Mouse (Mus musculus): ENCODE measurements around the gene Rtkn.

Gene Rtkn

DNA sequence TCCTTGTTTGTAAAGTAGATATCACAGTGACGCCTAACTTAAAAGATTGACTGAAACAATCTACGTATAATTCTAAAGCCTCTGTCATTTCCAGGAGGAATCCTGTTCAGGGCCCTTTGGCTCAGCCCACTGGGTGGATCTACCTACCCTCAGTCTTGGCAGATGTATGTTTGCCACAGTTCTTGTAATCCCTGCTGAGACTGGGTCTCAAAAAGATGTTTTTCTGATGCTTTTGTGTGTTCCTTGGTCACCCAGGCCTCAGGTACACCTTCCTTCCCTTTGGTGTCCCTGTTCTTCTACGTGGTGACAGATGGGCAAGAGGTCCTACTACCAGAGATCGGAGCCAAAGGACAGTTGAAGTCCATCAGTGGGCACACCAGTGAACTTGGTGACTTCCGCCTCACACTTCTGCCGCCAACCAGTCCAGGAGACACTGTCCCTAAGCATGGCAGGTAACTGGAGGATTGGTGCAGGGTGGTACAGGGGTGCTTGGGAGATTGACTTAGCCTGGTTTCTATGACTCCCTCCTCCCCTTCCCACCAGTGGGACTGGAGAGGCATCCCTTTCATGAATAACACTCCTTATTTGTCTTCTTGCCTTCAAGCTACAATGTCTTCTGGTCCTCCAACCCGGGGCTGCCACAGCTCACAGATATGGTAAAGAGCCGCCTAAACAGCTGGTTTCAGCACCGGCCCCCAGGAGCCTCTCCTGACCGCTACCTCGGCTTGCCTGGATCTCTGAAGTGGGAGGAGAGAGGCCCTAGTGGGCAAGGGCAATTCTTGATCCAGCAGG lies 18.7 kb upstream of the Rtkn start:
- CTCF ChIA-PET, result no interaction called here

DNA sequence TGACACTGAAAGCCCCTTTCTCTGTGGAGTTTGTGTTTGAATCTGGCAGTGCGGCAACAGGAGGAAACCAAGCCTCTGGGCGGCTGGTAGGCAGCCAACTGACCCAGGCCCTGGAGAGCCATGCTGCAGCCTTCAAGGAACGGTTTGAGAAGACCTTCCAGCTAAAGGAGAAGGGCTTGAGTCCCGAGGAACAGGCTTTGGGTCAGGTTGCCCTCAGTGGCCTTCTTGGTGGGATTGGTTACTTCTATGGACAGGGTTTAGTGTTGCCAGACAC lies 18.2 kb upstream of the Rtkn start:
- CTCF ChIA-PET, result no interaction called here

GRCm38 (mm10) chr6:83117616-83118015 lies 17.6 kb upstream of the Rtkn start:
- CTCF ChIA-PET, result no interaction called here

GRCm38 (mm10) chr6:83118369-83118768 lies 16.9 kb upstream of the Rtkn start:
- CTCF ChIA-PET, result interaction anchor here (0.9 kb wide), 1 partner anchor 10 kb away, joined by 3 read pairs; the partner anchor contains the start of gene Mrpl53

- CTCF ChIA-PET, result interaction anchor here (0.9 kb wide), 1 partner anchor 11 kb away, joined by 3 read pairs; the partner anchor contains the start of gene Mrpl53
These were observed 16.2 kb upstream of the Rtkn start for GRCm38 (mm10) chr6:83118825-83119733.

DNA sequence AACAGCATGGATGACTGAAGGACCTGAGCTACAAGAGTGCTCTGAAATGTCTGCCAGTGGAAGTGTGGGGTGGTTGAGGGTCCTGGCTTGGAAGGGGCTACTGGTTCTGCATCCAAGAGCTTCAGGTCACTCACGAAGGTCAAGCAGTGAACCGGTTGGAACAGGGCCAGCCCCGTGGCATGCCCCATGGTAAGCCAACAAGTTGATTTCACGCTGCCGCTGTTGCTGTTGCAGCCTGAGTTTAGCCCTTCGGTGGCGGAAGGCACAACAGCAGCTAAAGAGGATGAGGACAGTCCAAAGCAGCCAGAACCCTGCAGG lies 15.6 kb upstream of the Rtkn start:
- CTCF ChIA-PET, result interaction anchor here (1.0 kb wide), 1 partner anchor 17 kb away, joined by 3 read pairs; no protein-coding TSS in a partner anchor

- CTCF ChIA-PET, result interaction anchor here (0.5 to 1.1 kb wide), 4 partner anchors 71 to 712 kb away, joined by 3 read pairs; no protein-coding TSS in a partner anchor
These were observed 14.1 kb upstream of the Rtkn start, which contains the start of gene Wbp1 for GRCm38 (mm10) chr6:83120930-83121862. TSS of gene Wbp1 (minus strand) at chr6:83121559.

DNA sequence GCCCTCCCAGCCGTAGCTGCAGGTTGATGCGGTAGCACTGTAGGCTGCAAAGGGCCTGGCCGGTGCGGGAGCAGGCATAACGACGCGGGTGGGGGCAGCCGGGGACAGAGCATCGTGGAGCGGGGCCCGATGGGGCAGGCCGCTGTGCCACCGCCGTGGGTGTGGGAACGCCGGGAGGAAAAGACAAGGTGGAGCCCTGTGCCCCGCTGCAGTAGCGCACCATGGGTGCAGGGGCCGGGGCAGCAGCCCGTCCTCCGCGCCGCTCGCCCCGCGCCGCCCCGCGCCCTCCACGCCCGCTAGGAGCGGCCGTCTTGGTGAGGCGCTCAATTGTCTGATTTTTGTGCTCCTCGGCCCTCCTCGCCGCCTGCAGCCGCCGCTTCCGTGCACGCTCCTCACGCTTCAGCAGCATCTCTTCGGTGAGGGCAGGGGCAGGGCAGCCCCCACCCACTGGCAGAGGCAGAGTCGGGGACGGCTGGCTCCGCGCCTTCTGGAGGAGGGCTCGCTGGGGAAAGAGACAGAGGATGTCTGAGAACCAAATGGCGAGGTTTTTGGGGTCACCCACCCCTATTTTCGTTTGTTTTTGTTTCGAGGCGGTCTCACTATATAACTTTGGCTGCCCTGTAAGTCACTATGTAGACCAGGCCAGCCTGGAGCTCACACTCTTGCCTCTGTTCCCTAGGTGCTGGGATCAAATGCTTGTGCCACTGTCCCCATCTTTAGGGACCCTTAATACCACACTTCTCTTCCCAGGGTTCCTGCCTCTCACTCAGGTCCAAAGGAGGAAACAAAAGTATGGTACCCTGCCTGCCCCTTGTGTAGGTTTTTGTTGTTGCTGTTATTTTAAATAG lies 13.2 kb upstream of the Rtkn start:
- CTCF ChIA-PET, result no interaction called here

DNA sequence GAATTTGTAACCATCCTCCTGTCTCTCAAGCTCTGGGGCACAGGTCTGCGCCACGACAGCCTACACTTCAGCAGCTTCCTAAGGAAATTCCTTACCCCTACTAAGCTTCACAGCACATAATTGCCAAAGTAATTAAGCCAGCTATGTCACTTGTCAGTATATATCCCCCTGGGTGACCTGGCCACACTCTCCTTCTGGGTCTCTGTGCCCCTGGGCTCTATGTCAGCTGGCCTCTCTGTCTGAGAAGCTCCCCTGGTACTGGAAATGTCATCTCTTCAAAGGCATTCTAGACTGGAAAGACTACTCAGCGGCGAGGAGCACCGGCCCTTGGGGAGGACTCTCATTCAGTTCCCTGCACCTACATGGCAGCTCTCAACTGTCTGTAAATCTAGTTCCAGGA lies 12.3 kb upstream of the Rtkn start:
- CTCF ChIA-PET, result interaction anchor here (0.5 to 0.7 kb wide), 3 partner anchors 10 to 71 kb away, joined by 3 read pairs; no protein-coding TSS in a partner anchor

GRCm38 (mm10) chr6:83124851-83125312 lies 10.4 kb upstream of the Rtkn start:
- CTCF ChIA-PET, result interaction anchor here (0.7 kb wide), 1 partner anchor 110 kb away, joined by 3 read pairs; no protein-coding TSS in a partner anchor

GRCm38 (mm10) chr6:83125331-83125730 lies 9.9 kb upstream of the Rtkn start, which contains the start of gene Ino80b:
TSS of gene Ino80b (minus strand) at chr6:83125431.
- CTCF ChIA-PET, result interaction anchor here (0.6 kb wide), 3 partner anchors 19 to 93 kb away, joined by 7 to 16 read pairs (median 9); no protein-coding TSS in a partner anchor

DNA sequence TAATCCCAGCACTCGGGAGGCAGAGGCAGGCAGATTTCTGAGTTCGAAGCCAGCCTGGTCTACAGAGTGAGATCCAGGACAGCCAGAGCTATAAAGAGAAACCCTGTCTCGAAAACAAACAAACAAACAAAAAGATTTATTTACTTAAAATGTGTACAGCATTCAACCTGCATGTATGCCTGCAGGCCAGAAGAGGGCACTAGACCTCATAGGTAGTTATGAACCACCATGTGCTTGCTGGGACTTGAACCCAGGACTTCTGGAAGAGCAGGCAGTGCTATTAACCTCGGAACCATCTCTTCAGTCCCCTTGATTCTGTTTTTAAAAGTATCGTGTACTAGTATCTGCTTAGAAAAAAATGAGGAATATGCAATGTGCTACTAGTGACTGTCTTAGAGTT lies 7.8 kb upstream of the Rtkn start:
- CTCF ChIA-PET, result no interaction called here

DNA sequence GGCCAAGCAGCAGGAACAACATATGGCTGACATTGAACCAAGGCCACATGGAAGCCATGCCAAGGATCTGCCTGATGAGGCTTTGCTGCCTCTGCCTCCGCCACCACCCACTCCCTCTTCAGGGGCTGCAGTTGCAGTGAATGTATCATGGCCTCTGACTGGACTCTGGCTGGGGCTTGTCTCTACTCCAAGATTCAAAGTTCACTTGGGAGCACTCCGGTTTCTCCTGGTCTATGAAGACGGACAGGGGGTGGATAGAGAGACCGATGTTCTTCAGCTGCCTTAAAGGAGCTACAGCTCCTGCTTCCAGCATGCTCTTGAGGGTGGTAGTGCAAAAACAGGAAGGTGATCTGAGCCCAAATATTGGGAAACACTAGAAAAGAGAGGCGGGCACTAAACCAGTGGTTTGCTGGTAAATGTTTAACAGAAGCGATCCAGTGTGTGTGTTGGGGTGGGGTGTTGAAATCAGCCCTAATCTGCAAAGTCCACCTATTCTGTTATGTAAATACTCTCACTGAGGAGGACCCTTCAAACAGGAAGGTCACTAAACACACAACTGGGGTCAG lies 3.7 kb upstream of the Rtkn start:
- CTCF ChIA-PET, result no interaction called here

DNA sequence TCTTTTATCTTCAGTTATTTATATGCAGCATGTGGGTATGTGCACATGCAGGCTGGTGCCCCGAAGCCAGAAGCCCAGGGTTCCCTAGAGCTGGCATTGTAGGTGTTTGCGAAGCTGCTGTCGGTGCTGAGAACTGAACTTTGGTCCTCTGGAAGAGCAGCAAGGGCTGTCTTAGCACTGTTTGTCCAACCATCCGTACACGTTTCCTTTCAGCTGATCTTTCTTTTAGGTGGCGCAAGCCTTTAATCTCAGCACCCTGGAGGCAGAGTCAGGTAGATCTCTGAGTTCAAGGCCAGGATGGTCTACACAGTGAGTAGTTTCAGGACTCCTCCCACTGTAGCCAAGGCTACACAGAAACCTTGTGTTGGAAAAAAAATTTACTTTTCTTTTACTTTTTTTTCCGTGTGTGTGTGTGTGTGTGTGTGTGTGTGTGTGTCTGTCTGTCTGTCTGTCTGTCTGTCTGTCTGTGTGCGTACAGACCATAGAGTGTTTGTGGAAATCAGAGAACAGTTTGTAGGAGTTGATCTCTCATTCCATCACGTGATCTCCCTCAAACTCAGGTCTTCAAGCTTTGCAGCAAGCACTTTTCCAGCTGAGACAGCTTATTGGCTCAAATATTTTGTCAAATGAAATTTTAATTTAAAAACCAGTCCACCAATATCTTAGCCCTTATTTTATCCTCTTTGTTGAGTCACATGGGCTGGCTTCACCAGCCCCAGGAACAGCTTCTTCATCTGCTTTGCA lies 2.9 kb upstream of the Rtkn start:
- CTCF ChIA-PET, result interaction anchor here (0.7 kb wide), 2 partner anchors 9 to 228 kb away, joined by 3 to 6 read pairs; no protein-coding TSS in a partner anchor

DNA sequence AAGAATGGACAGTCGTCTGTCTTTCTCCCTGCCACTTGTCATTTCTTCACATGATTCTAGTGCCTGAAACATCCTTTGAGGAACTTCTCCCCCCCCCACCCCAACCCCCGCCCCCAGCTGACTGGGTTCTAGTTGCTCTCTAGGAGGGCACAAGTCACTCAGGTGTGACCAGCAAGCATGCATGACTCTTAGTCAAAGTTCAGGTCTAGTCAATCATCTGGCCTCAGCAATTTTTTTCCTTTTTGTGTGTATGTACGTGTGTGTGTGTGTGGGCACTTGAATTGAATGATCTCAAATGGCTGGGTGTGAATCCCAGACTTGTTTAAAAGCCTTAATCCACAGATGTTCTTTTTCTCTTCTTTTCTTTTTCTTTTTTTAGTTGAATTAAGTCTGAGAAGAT lies 1.0 kb upstream of the Rtkn start:
- CTCF ChIA-PET, result interaction anchor here (0.7 kb wide), 1 partner anchor 192 kb away, joined by 4 read pairs; no protein-coding TSS in a partner anchor

- CTCF ChIA-PET, result interaction anchor here (0.5 to 0.8 kb wide), 2 partner anchors 23 to 130 kb away, joined by 3 to 14 read pairs; no protein-coding TSS in a partner anchor
These were observed 403 bp downstream of the Rtkn start for GRCm38 (mm10) chr6:83135571-83136161.

DNA sequence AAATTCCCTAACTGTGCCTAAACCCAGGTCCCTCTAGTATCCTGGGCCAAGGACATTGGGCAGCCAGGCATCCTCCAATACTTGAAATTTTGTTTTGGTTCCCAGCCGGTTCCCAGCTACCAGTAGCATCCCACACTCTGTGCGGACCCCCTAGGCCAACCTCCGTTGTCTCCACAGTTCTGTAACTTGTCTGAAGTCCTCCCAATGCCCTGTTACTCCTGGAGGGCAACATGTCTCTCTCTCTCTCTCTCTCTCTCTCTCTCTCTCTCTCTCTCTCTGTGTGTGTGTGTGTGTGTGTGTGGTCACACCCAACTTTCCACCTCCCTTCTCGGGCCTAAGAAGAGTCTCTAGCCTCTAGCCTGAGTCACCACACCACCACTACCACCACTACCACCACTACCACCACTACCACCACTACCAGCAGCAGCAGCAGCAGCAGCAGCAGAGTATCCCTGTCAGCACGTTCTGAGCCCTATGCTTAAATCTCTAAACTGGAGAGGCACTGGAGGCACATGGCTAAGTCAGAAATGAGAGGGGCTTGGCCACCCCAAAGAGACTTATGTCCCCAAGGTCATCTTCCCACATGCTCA lies 1.1 kb downstream of the Rtkn start:
- CTCF ChIA-PET, result no interaction called here

- CTCF ChIA-PET, result no interaction called here
These were observed 1.8 kb downstream of the Rtkn start for GRCm38 (mm10) chr6:83136881-83137575.
